8 mouse cellular contexts compared by ENCODE assay signal in genomic region chr3:31093196-31093595, GRCm38 (mm10). TPM values are rescaled to one million over a fixed set of nuclear protein-coding genes. Genes with fewer than 3 reads are reported as not detected.
DNase-seq lines count a peak whose midpoint lies in the region; ATAC-seq and TF ChIP-seq lines count a peak whose summit lies in the region.

No protein-coding gene starts in this region.

- under 1% methylated on average over 13 of the region's 13 CpGs for WGBS in forebrain, embryonic 16.5 days
- WGBS in intestine, postnatal 0 days: 9% methylated on average over 13 of the region's 13 CpGs
- 3% methylated on average over 13 of the region's 13 CpGs for WGBS in limb, embryonic 13.5 days
- WGBS in neural tube, embryonic 12.5 days: under 1% methylated on average over 13 of the region's 13 CpGs

- peaks cover 48% of the 10 kb centered on the region for H3K4me1 ChIP-seq in erythroblast, embryonic 14.5 days (ENCODE audit: control insufficient read depth)
- H3K4me1 ChIP-seq in forebrain, embryonic 16.5 days (replicated peaks; ENCODE audit: control insufficient read depth, insufficient read depth, low read length): peaks cover 17% of the 10 kb centered on the region
- H3K4me1 ChIP-seq in intestine, postnatal 0 days (replicated peaks; ENCODE audit: control insufficient read depth, insufficient read depth, low read length): peaks cover 20% of the 10 kb centered on the region; the same call in 1 of the 2 replicates
- peaks cover 32% of the 10 kb centered on the region for H3K4me1 ChIP-seq in limb, embryonic 13.5 days
- peaks cover 14% of the 10 kb centered on the region for H3K4me1 ChIP-seq in neural tube, embryonic 12.5 days

- DNase-seq in c-Kit-positive CD71-positive TER-119-positive erythroid progenitor cells, embryonic 14.5 days (ENCODE audit: low spot score): peak; percentile 25
- peak; percentile 61 for DNase-seq in thymus, postnatal 4 days

- peak overlapping the region; percentile 81 for H3K4me3 ChIP-seq in erythroblast, embryonic 14.5 days (replicated peaks)
- H3K4me3 ChIP-seq in forebrain, embryonic 16.5 days (replicated peaks; ENCODE audit: low read length): peak overlapping the region; percentile 99
- peak overlapping the region; percentile 98 for H3K4me3 ChIP-seq in intestine, postnatal 0 days (ENCODE audit: low read depth, low read length)
- peak overlapping the region; percentile 97 for H3K4me3 ChIP-seq in limb, embryonic 13.5 days
- peak overlapping the region; percentile 23; the same call in 1 of the 2 replicates for H3K4me3 ChIP-seq in neural tube, embryonic 12.5 days

- no peak for TF ChIP-seq CTCF in intestine, postnatal 0 days (IDR thresholded peaks at IDR 0.05; ENCODE audit: low read depth)

- peak overlapping the region; percentile 95 for H3K9ac ChIP-seq in forebrain, embryonic 16.5 days (replicated peaks; ENCODE audit: low read depth, low read length)
- peak overlapping the region; percentile 96; the same call in 1 of the 2 replicates for H3K9ac ChIP-seq in intestine, postnatal 0 days (ENCODE audit: low read depth, low read length)
- peak overlapping the region; percentile 76 for H3K9ac ChIP-seq in limb, embryonic 13.5 days
- peak overlapping the region; percentile 40; the same call in 1 of the 2 replicates for H3K9ac ChIP-seq in neural tube, embryonic 12.5 days

- H3K9me3 ChIP-seq in erythroblast, embryonic 14.5 days (ENCODE audit: control insufficient read depth, low read length): no peaks in the 10 kb centered on the region
- H3K9me3 ChIP-seq in forebrain, embryonic 16.5 days (ENCODE audit: control insufficient read depth, low read length): no peaks in the 10 kb centered on the region
- no peaks in the 10 kb centered on the region for H3K9me3 ChIP-seq in intestine, postnatal 0 days (ENCODE audit: control insufficient read depth)
- H3K9me3 ChIP-seq in limb, embryonic 13.5 days: no peaks in the 10 kb centered on the region
- H3K9me3 ChIP-seq in neural tube, embryonic 12.5 days: no peaks in the 10 kb centered on the region

- peak overlapping the region; percentile 90 for H3K4me2 ChIP-seq in forebrain, embryonic 16.5 days (ENCODE audit: low read length)
- peak overlapping the region; percentile 85 for H3K4me2 ChIP-seq in intestine, postnatal 0 days (replicated peaks; ENCODE audit: low read depth)
- peak overlapping the region; percentile 79 for H3K4me2 ChIP-seq in limb, embryonic 13.5 days (replicated peaks)
- peak overlapping the region; percentile 71 for H3K4me2 ChIP-seq in neural tube, embryonic 12.5 days (replicated peaks)

- H3K27ac ChIP-seq in forebrain, embryonic 16.5 days (ENCODE audit: low read length): peak overlapping the region; percentile 99
- peak overlapping the region; percentile 100 for H3K27ac ChIP-seq in intestine, postnatal 0 days (ENCODE audit: low read depth, low read length)
- H3K27ac ChIP-seq in limb, embryonic 13.5 days: peak overlapping the region; percentile 99
- H3K27ac ChIP-seq in neural tube, embryonic 12.5 days: peak overlapping the region; percentile 99

- H3K36me3 ChIP-seq in erythroblast, embryonic 14.5 days (ENCODE audit: control insufficient read depth): peaks cover 10% of the 10 kb centered on the region
- H3K36me3 ChIP-seq in forebrain, embryonic 16.5 days (ENCODE audit: control insufficient read depth, insufficient read depth): no peaks in the 10 kb centered on the region
- peaks cover 7% of the 10 kb centered on the region; the same call in 1 of the 2 replicates for H3K36me3 ChIP-seq in intestine, postnatal 0 days (ENCODE audit: control insufficient read depth, insufficient read depth)
- peaks cover 8% of the 10 kb centered on the region; the same call in 1 of the 2 replicates for H3K36me3 ChIP-seq in limb, embryonic 13.5 days
- 0 out of 2 replicates have a peak, but pooled peaks cover 3% of the 10 kb centered on the region for H3K36me3 ChIP-seq in neural tube, embryonic 12.5 days

- H3K27me3 ChIP-seq in erythroblast, embryonic 14.5 days (ENCODE audit: control insufficient read depth): peaks cover 15% of the 10 kb centered on the region
- no peaks in the 10 kb centered on the region for H3K27me3 ChIP-seq in forebrain, embryonic 16.5 days (replicated peaks; ENCODE audit: control insufficient read depth, insufficient read depth, low read length)
- H3K27me3 ChIP-seq in intestine, postnatal 0 days (replicated peaks; ENCODE audit: control insufficient read depth, insufficient read depth, low read length): no peaks in the 10 kb centered on the region
- H3K27me3 ChIP-seq in limb, embryonic 13.5 days: no peaks in the 10 kb centered on the region
- no peaks in the 10 kb centered on the region for H3K27me3 ChIP-seq in neural tube, embryonic 12.5 days (replicated peaks)

- no peak for ATAC-seq in erythroblast, adult 5-6 weeks (replicated peaks; ENCODE audit: low FRiP score, poor library complexity, severe bottlenecking)
- peak; percentile 42 for ATAC-seq in forebrain, embryonic 16.5 days
- no peak for ATAC-seq in intestine, postnatal 0 days
- ATAC-seq in limb, embryonic 13.5 days (ENCODE audit: low FRiP score, low read depth): no peak
- ATAC-seq in neural tube, embryonic 12.5 days (ENCODE audit: low FRiP score, low read depth): peak; percentile 18

RNA-seq across cellular contexts. Expression of gene Skil, which starts 1.7 kb away (rescaled TPM):
- polyA plus RNA-seq in erythroblast, embryonic 14.5 days (2012): 0.15 and 0.19 TPM in 2 replicates
- 2.3 and 3.5 TPM in 2 replicates for total RNA-seq in erythroblast, adult 5-6 weeks (2015; ENCODE audit: low replicate concordance)
- 5.3 and 6.8 TPM in 2 replicates for total RNA-seq in erythroblast, adult 5-6 weeks (2017; ENCODE audit: low replicate concordance)
- 30.8 and 32.3 TPM in 2 replicates for polyA plus RNA-seq in forebrain, embryonic 16.5 days (2015; fragmentation: Nextera tagmentation; extraction: Ambion mirVana)
- 19.1 and 22.1 TPM in 2 replicates for polyA plus RNA-seq in intestine, postnatal 0 days (2015; fragmentation: Nextera tagmentation; extraction: Ambion mirVana)
- 27.2 and 30.2 TPM in 2 replicates for polyA plus RNA-seq in limb, embryonic 13.5 days (2015; fragmentation: Nextera tagmentation; extraction: Ambion mirVana)
- 51.6 and 54.4 TPM in 2 replicates for polyA plus RNA-seq in neural tube, embryonic 12.5 days (2016; fragmentation: Nextera tagmentation; extraction: Ambion mirVana)

RNA-seq across cellular contexts. Expression of gene Cldn11, which starts 56.5 kb away (rescaled TPM):
- polyA plus RNA-seq in erythroblast, embryonic 14.5 days (2012): not detected in 2 replicates
- total RNA-seq in erythroblast, adult 5-6 weeks (2015; ENCODE audit: low replicate concordance): not detected in 2 replicates
- total RNA-seq in erythroblast, adult 5-6 weeks (2017; ENCODE audit: low replicate concordance): not detected in 2 replicates
- 43.5 and 64.5 TPM in 2 replicates for polyA plus RNA-seq in forebrain, embryonic 16.5 days (2015; fragmentation: Nextera tagmentation; extraction: Ambion mirVana)
- polyA plus RNA-seq in intestine, postnatal 0 days (2015; fragmentation: Nextera tagmentation; extraction: Ambion mirVana): 0.92 and 1.1 TPM in 2 replicates
- 9.4 and 10.7 TPM in 2 replicates for polyA plus RNA-seq in limb, embryonic 13.5 days (2015; fragmentation: Nextera tagmentation; extraction: Ambion mirVana)
- polyA plus RNA-seq in neural tube, embryonic 12.5 days (2016; fragmentation: Nextera tagmentation; extraction: Ambion mirVana): 40.2 TPM in 2 replicates

Comparison
In these comparisons a context has a peak if more than half of its experiments do, and no peak if none do; other contexts are left out.
1. H3K4me3 ChIP-seq: peak in every context shown above with its lines; median percentile 99 in forebrain, embryonic 16.5 days; 98 in intestine, postnatal 0 days; 97 in limb, embryonic 13.5 days; 81 in erythroblast, embryonic 14.5 days; 23 in neural tube, embryonic 12.5 days.
2. ATAC-seq: peak in forebrain, embryonic 16.5 days (single experiment) and neural tube, embryonic 12.5 days (single experiment); none in erythroblast, adult 5-6 weeks (single experiment), intestine, postnatal 0 days (single experiment) and limb, embryonic 13.5 days (single experiment).
3. H3K9ac ChIP-seq: peak in every context shown above with its lines; median percentile 96 in intestine, postnatal 0 days; 95 in forebrain, embryonic 16.5 days; 76 in limb, embryonic 13.5 days; 40 in neural tube, embryonic 12.5 days.
4. RNA of gene Skil, which starts 1.7 kb away (polyA plus RNA-seq): 51.6 to 54.4 TPM in neural tube, embryonic 12.5 days, 30.8 to 32.3 TPM in forebrain, embryonic 16.5 days, 27.2 to 30.2 TPM in limb, embryonic 13.5 days and 19.1 to 22.1 TPM in intestine, postnatal 0 days; 0.15 to 0.19 TPM in erythroblast, embryonic 14.5 days; every median in the first group is over 10 times any median in the second.
5. Peak in every context shown above with its lines, with median percentiles within 50 percentile points of each other: H3K27ac ChIP-seq and H3K4me2 ChIP-seq.